Mouse (Mus musculus) cerebellum, adult 18-20 months (tissue): Measurements from ENCODE around the gene Olfr1357.
"Not testable (repeated sequence)": the region's sequence is repeated elsewhere in the genome, so short reads cannot be mapped to it uniquely, and the experiment has no call there.

Experiments used
- DNase-seq, 2 experiments: peaks; one replicate each; pipeline ENCODE4 v3.0.0; 2021

The Olfr1357 gene

GRCm38 (mm10) chr10:78617974-78618373, at the start of gene Olfr1357:
Gene Olfr1357, minus strand, starts transcription at chr10:78618074.
- DNase-seq, result no peak

- DNase-seq, result not testable (repeated sequence)
These were observed 48.8 kb upstream of the Olfr1357 start for GRCm38 (mm10) chr10:78666696-78667095.

GRCm38 (mm10) chr10:78664546-78664945, 46.7 kb upstream of the Olfr1357 start:
- DNase-seq, result no peak

DNA sequence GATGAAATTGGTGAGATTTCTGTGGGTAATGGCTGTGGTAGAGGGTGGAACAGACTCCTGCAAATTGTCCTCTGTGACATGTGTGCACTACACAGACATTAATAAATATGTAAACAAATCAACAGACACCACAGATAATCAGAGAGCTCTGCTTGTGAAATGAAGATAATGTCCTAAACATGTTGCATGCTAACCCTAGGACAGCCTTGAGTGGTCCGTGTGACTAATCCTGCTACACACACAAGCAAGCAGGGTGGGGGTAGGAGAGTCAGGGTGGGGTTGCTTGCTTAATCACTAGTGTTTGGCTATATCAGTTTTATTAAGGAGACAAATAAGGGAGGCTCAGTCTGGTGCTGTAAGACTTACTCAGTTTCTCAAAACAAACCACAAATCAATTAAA, 43.3 kb upstream of the Olfr1357 start:
- DNase-seq, result no peak

DNA sequence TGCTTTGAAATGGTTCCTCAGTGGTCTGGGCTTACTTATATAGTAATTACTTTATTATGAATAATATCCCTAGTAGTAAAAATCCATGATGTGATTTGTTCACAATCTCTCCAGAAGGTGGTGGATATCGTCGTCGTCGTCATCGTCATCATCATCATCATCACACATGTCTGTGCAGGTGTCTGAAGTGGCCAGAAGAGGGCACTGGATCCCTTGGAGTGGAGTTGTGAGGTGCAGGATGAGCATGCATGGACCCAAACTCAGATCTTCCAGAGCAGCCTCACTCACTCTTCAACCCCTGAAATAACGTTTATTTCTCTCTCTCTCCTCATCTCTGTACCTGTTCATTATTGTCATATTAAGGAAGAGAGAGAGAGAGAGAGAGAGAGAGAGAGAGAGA, 14.4 kb upstream of the Olfr1357 start:
- DNase-seq, result peak; percentile 32 to 37

GRCm38 (mm10) chr10:78630194-78630593, 12.3 kb upstream of the Olfr1357 start:
- DNase-seq, result peak; percentile 55 to 57

- DNase-seq, result not testable (repeated sequence)
These were observed 5.3 kb upstream of the Olfr1357 start for GRCm38 (mm10) chr10:78623143-78623542.

DNA sequence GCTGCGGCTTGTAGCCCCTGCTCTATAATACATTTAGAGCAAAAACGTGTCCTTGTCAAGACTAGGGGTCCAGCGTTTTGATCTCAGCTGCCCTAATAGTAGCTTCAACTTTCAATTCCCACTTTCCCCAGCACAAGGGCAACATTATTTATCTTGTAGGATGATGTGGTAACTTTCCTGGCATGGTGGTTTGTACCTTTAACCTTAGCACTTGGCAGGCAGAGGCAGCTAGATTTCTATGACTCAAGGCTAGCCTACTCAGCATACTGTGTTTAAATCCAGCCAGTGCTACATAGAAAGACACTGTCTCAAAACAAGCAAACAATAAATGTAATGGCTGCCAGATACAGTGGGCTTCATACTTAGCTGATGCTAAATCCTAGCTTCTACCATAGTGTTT, 10.3 kb downstream of the Olfr1357 start:
- no peak for DNase-seq

- DNase-seq, result peak; percentile 68
These were observed 12.8 kb downstream of the Olfr1357 start for GRCm38 (mm10) chr10:78605080-78605479.

GRCm38 (mm10) chr10:78599865-78600264, 18.0 kb downstream of the Olfr1357 start:
- DNase-seq, result no peak

- no peak for DNase-seq
These were observed 23.3 kb downstream of the Olfr1357 start for GRCm38 (mm10) chr10:78594566-78594965.

DNA sequence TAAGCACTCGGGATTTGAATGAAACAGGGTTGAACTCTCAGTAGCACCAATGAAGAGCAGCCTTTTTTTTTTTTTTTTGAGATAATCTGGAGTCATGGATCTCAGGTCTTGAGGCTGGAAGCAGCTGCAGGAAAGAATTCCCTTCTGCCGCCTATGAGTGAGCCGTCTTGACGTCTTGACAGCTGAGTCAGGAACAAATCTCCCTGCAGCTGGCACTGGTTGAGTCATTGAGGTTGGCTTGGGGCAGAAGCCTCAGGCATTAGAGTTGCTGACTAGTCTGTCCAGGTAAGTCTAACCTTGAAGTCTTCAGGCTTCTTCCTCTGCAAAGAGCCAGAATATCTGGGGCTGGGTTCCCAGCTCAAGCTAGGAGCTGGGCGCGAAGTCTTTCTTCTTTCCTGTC, 23.7 kb downstream of the Olfr1357 start:
- no peak for DNase-seq

DNA sequence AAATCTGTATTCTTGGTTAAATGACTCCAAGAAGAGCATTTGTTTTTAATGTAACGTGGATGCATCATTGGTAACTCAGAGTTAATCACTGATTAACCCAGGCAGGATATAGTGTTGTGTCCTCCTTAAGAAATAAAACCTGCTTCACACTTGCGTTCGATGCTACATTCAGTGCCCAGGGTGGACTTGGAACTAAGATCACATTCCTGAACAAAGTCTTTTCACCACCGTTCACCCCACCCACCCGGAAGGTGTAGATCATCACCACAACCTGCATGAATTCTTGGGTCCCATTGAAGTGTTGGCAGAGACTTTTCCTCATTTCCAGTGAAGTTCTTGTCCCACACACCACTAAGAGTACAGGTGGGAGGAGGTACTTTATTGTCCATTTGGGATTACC, 24.1 kb downstream of the Olfr1357 start:
- DNase-seq, result no peak

DNA sequence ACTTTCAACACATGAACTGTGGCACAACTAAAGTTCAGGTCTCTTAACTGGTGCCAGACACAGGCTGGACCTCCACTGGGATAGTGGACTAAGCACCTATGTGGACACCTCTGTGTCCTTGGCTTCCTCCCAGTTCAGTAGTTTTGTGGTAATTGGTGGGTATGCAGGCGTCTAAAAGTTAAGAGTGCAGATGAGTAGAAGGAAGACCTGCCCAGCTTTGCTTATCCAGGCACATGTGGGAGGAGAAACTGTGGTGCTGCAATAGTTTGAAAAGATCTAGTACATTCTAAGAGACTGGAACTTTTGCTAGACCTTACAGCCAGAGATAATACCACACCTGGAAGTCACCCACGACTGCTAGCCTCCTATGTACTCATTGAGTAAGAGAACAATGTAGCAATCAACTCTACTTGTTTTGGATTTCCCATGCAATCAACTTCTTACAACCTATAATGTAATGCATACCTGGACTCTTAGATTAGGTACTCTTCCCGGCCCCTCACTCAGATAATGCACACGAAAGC, 25.0 kb downstream of the Olfr1357 start:
- no peak for DNase-seq

DNA sequence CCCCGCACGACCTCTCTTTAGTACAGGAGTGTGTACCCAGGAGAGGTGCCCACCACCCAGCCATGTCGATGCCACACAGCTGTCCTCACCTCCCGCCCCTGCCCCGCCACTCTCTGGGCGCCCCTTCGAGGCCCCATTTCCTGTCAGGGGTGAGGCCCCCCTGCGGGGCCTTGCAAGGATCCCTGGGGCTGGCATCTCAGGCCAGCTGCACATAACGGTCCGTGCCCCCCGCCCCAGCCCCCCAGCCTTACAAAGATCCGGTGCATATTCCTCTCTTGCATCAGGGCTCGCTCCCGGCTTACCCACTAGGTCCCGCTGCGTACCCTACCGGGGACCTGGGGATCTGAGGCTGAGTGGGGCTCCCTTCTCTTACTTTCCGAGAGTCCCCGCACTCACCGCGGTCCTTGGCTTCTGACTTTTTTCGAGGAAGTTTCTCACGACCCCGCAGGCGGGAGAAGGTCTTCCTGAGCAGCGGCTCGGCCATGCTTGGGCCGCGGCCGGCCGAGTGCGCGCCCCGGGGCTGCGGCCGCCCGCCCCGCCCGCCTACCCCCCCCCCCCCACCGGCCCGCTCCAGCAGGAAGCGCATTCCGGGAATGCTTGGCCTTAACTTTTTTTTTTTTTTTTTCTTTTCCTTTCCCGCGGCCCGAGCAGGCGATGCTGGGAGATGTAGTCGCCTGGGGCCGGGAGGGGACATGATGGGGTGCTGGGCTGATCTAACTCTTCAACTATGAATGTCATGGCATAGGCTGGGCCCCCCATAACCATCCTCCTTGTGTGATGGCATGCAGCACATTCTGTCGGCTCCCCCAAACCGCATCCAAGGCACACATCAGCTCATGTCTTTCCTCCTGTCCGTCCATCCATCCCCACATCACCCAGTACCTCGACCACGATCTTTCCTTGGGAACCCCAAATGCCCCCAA, 26.2 kb downstream of the Olfr1357 start, which contains the start of gene Syde1:
TSS of gene Syde1 (minus strand) at position 559 of the 923 bp plus-strand sequence.
- DNase-seq, result peak in 1 of 2 experiments; percentile 47

GRCm38 (mm10) chr10:78590744-78591143, 27.1 kb downstream of the Olfr1357 start:
- DNase-seq, result peak in 1 of 2 experiments; percentile 10

- DNase-seq, result peak in 1 of 2 experiments; percentile 3
These were observed 28.0 kb downstream of the Olfr1357 start for GRCm38 (mm10) chr10:78589901-78590300.

GRCm38 (mm10) chr10:78589291-78589690, 28.6 kb downstream of the Olfr1357 start:
- peak in 1 of 2 experiments; percentile 6 for DNase-seq

GRCm38 (mm10) chr10:78586026-78586425, 31.8 kb downstream of the Olfr1357 start:
- DNase-seq, result no peak

DNA sequence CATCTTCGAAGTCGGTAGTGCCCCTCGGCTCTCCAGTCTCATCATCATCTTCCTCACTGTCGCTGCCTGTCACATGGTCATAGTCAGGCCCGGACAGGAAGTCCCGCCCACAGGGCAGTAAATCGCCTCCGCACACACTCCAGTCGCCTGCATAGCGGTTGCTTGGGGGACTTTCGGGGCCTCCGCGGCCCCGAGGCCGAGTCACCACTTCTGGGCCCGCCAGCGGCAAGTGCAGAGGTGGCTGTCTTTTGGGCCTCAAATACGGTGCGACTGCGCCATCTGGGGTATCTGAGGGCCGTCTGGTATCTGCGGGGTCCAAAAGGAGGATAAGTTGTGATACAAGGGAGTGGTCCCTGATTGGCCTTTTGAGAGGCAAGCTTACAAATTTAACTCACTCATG, 32.3 kb downstream of the Olfr1357 start:
- DNase-seq, result peak in 1 of 2 experiments; percentile 5

DNA sequence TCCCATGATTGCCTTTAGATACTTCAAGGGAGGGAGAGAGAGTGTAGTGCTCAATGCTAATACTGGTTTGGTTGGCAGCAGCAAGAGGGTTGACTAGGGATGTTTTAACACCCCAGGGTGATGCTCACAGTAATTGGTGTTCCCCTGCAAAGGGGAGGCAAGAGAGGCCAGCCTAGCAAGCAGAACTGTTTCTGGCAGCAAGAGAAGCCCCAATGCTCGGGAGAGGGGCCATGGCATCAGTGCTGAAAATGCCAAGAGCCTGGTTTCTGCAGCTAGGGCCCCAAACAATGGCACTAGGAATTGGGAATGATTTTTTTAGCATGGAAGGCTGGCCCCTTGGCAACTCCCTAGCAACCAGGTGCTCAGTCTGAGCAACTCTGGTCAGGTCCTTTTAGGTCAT, 32.9 kb downstream of the Olfr1357 start:
- DNase-seq, result no peak

GRCm38 (mm10) chr10:78583939-78584338, 33.9 kb downstream of the Olfr1357 start:
- no peak for DNase-seq

DNA sequence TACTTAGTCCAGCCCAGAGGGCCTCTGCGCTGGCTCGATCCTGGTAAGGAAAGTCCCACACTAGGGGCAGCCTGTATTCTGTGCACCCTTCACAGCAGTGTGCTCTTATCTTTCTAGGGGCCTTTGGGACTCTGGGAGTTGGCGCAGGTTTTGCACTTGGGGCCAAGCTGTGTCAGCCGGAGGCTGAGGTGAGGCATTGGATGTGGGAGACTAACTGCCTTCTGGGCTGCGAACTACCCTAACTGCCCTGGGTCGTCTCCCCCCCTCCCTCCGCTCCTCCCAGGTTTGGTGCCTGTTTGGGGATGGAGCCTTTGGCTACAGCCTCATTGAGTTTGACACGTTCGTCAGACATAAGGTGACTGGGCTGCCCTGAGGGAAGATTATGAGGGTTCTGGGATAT, 34.5 kb downstream of the Olfr1357 start:
- no peak for DNase-seq

GRCm38 (mm10) chr10:78581121-78581520, 36.8 kb downstream of the Olfr1357 start:
- DNase-seq, result peak in 1 of 2 experiments; percentile 4
